Mouse (Mus musculus): ENCODE data around the gene Tubb4b.

- TF ChIP-seq CTCF (IDR thresholded peaks at IDR 0.05; ENCODE audit: low read depth) (no peak), EP300 (IDR thresholded peaks at IDR 0.05; ENCODE audit: low read depth) (no peak)
These were observed 17.6 kb upstream of the Tubb4b start, which contains the start of the genes Rnf208 and Cysrt1 for GRCm38 (mm10) chr2:25242101-25242506.

All from heart, postnatal 0 days (tissue).